Mouse (Mus musculus): ENCODE measurements around the gene Rab11fip4. TPM values are rescaled to one million over a fixed set of nuclear protein-coding genes. Genes with fewer than 3 reads are reported as not detected.

The Rab11fip4 gene
- polyA plus RNA-seq, 1 experiment: 12.2 TPM

DNA sequence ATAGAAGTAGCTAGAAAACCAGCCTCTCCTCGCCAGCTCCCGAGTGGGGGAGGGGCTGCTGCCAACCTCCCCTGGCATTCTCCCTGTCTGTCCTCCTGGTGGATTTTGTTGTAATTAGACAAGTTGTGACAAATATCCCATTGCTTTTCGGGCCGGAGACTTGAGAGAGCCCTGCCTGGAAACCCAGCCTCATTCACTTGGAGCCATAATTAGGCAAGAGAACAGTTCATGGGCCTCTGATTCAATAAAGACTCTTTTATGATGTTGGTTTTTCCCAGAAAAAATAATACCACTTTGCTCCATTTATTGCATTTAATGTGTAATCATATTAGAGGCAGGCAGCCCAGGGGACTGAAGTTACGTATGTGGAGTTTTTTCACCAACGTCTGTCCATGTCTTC lies 127.2 kb downstream of the Rab11fip4 start:
- H3K4me3 ChIP-seq (ENCODE audit: extremely low read depth, insufficient read depth, insufficient read length): no peak overlapping the region
- no peak overlapping the region for H3K27ac ChIP-seq (ENCODE audit: insufficient read depth, low read length)
- H3K36me3 ChIP-seq (ENCODE audit: control insufficient read depth, insufficient read depth, low read length): no peaks in the 10 kb centered on the region
- TF ChIP-seq POLR2A (IDR thresholded peaks at IDR 0.05; ENCODE audit: low read depth, low read length) (no peak), CTCF (IDR thresholded peaks at IDR 0.05; ENCODE audit: extremely low read depth, insufficient read depth, insufficient read length, insufficient replicate concordance) (no peak)
- H3K27me3 ChIP-seq (ENCODE audit: control insufficient read depth, insufficient read depth, low read length): 0 out of 2 replicates have a peak, but pooled peaks cover under 1% of the 10 kb centered on the region
- no peaks in the 10 kb centered on the region for H3K4me1 ChIP-seq (ENCODE audit: control insufficient read depth, insufficient read depth, insufficient read length)
- no peak for DNase-seq (ENCODE audit: low read depth in 1 of 2, low spot score in 2 of 2)
- WGBS: 91% methylated on average over 6 of the region's 6 CpGs

DNA sequence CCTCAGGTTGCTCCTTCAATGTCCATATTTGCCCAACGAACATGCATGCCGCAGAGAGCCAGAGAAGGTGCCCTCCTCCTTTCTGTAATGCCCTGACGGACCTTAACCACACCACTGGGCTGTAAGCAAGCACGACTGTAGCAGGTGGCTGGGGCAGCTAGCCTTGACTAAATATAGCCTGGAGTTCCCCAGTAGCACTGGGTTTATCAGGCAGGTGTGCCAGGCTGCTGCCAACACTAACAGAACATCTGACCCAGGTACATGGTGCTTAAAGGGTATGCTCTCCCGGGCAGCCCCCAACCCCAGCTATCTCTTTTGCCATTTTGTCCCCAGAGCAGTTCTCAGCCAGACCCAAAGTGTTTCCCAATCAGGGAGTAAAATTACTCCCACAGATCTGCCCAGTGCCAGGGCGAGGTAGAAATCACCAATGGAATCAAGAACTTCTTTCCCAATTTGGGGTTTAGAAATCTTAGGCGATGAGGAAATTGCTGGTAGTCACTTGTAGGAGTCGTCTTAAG lies 127.9 kb downstream of the Rab11fip4 start:
- no peak for DNase-seq (ENCODE audit: low read depth in 1 of 2, low spot score in 2 of 2)
- TF ChIP-seq CTCF (IDR thresholded peaks at IDR 0.05; ENCODE audit: extremely low read depth, insufficient read depth, insufficient read length, insufficient replicate concordance) (no peak), POLR2A (IDR thresholded peaks at IDR 0.05; ENCODE audit: low read depth, low read length) (no peak)
- no peaks in the 10 kb centered on the region for H3K27me3 ChIP-seq (ENCODE audit: control insufficient read depth, insufficient read depth, low read length)
- no peak overlapping the region for H3K27ac ChIP-seq (ENCODE audit: insufficient read depth, low read length)
- WGBS: 59% methylated on average over 8 of the region's 8 CpGs
- no peak overlapping the region for H3K4me3 ChIP-seq (ENCODE audit: extremely low read depth, insufficient read depth, insufficient read length)
- H3K36me3 ChIP-seq (ENCODE audit: control insufficient read depth, insufficient read depth, low read length): no peaks in the 10 kb centered on the region
- no peaks in the 10 kb centered on the region for H3K4me1 ChIP-seq (ENCODE audit: control insufficient read depth, insufficient read depth, insufficient read length)

DNA sequence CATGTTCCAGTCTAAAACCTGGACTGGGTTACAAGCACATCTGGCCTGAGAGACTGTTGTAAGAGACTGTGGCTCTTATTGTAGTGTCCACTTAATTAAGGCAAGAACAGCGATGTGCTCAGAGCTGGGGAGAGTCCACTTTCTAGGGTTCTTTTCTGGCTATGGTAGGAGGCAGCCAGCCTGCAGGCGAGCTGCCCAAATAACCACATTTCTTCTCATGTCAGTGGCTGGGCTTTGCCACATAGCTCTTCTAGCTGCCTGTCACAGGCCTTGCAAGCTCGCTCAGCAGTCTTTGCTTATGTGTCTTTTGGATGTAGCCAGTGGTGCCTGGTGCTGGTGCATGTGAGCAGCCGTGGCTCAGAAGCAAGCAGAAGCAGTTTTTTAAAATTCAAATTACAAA lies 129.7 kb downstream of the Rab11fip4 start:
- Histone ChIP-seq H3K27me3 (ENCODE audit: control insufficient read depth, insufficient read depth, low read length) (no peaks in the 10 kb centered on the region), H3K36me3 (ENCODE audit: control insufficient read depth, insufficient read depth, low read length) (no peaks in the 10 kb centered on the region), H3K4me3 (ENCODE audit: extremely low read depth, insufficient read depth, insufficient read length) (no peak overlapping the region), H3K27ac (ENCODE audit: insufficient read depth, low read length) (no peak overlapping the region), H3K4me1 (ENCODE audit: control insufficient read depth, insufficient read depth, insufficient read length) (no peaks in the 10 kb centered on the region)
- 84% methylated on average over 4 of the region's 4 CpGs for WGBS
- no peak for DNase-seq (ENCODE audit: low read depth in 1 of 2, low spot score in 2 of 2)
- TF ChIP-seq POLR2A (IDR thresholded peaks at IDR 0.05; ENCODE audit: low read depth, low read length): no peak
- TF ChIP-seq CTCF (IDR thresholded peaks at IDR 0.05; ENCODE audit: extremely low read depth, insufficient read depth, insufficient read length, insufficient replicate concordance): no peak

DNA sequence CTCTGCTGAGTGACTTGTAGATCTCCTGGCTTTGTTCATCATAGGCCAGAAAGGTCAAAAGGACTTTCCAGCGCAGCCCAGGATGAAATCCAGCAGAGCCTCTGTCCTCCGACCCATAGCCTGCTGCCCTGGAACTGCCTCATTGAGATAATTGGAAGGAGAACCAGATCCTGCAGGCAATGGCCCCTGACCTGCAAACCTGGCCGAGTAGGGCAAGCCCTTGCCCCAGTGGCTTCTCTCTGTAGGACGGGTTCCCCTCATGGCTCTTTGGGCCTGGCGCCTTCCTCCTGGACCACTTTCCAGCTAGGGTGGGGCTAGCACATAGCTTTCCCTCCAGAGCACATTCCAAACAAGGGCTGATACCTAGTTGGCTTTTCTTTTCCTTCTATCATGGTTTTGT lies 131.8 kb downstream of the Rab11fip4 start:
- TF ChIP-seq CTCF (IDR thresholded peaks at IDR 0.05; ENCODE audit: extremely low read depth, insufficient read depth, insufficient read length, insufficient replicate concordance) (no peak), POLR2A (IDR thresholded peaks at IDR 0.05; ENCODE audit: low read depth, low read length) (no peak)
- H3K27ac ChIP-seq (ENCODE audit: insufficient read depth, low read length): no peak overlapping the region
- DNase-seq (ENCODE audit: low read depth in 1 of 2, low spot score in 2 of 2): no peak
- H3K4me1 ChIP-seq (ENCODE audit: control insufficient read depth, insufficient read depth, insufficient read length): no peaks in the 10 kb centered on the region
- no peak overlapping the region for H3K4me3 ChIP-seq (ENCODE audit: extremely low read depth, insufficient read depth, insufficient read length)
- H3K36me3 ChIP-seq (ENCODE audit: control insufficient read depth, insufficient read depth, low read length): no peaks in the 10 kb centered on the region
- WGBS: 86% methylated on average over 5 of the region's 5 CpGs
- no peaks in the 10 kb centered on the region for H3K27me3 ChIP-seq (ENCODE audit: control insufficient read depth, insufficient read depth, low read length)

DNA sequence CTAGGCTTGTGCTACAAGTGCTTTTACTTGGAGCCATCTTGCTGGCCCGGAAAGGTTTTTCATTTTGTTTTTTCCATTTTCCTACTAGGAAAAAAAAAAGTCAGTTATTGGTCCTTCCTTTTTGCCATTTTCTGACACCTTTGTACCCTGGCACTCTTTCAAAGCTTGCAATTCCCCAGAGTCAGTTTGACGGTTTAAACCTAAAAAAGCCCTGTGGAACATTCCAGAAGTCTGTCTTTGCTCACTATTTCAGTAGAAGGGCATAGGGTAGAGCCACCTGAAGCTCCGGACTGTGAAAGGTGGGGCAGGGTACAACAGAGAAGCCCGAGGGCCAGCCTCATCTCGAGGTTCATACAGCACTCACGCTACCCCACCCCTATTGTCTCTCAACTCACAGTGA lies 134.0 kb downstream of the Rab11fip4 start:
- DNase-seq (ENCODE audit: low read depth in 1 of 2, low spot score in 2 of 2): no peak
- no peak for TF ChIP-seq CTCF (IDR thresholded peaks at IDR 0.05; ENCODE audit: extremely low read depth, insufficient read depth, insufficient read length, insufficient replicate concordance)
- TF ChIP-seq POLR2A (IDR thresholded peaks at IDR 0.05; ENCODE audit: low read depth, low read length): no peak

DNA sequence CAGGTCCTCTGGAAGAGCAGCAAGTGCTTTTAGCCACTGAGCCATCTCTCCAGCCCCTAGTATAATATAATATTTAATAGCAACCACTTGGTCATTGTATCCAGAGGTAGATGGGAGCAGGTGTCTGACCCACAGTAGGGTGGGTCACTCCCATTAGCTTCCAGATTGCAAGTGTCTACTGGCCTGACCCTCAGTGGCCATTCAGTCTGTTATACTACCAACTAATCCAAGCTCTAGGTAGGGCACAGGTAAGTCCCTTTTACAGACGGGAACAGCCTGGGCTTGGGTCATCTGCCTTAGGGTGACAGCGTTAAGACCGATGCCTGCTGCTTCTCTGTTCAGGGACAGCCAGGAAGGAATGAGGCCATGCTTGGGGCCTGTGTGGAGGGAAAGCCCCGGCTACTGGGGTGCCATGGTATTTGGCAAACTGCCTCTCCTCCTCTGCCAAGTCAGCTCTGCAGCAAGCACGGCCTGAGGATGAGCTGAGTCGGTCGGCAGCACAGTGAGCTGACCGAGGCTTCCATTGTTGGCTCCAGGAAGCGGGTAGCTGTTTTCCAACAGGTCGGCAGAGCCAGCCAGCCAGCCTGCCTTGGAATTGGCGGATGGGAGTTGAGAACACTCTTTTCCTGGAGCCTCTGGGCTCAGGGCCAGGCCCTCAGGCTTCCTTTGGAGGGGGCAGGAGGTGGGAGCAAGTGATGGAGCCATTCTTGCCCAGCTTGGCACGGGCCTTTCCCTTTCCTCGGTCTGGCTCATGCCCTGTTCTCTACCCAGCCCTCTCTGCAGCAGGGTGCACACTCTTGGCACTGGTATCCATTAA lies 138.4 kb downstream of the Rab11fip4 start:
- Histone ChIP-seq H3K4me1 (ENCODE audit: control insufficient read depth, insufficient read depth, insufficient read length) (no peaks in the 10 kb centered on the region), H3K27me3 (ENCODE audit: control insufficient read depth, insufficient read depth, low read length) (no peaks in the 10 kb centered on the region), H3K4me3 (ENCODE audit: extremely low read depth, insufficient read depth, insufficient read length) (no peak overlapping the region), H3K36me3 (ENCODE audit: control insufficient read depth, insufficient read depth, low read length) (no peaks in the 10 kb centered on the region), H3K27ac (ENCODE audit: insufficient read depth, low read length) (no peak overlapping the region)
- DNase-seq (ENCODE audit: low read depth in 1 of 2, low spot score in 2 of 2): no peak
- 83% methylated on average over 13 of the region's 13 CpGs for WGBS
- TF ChIP-seq CTCF (IDR thresholded peaks at IDR 0.05; ENCODE audit: extremely low read depth, insufficient read depth, insufficient read length, insufficient replicate concordance) (no peak), POLR2A (IDR thresholded peaks at IDR 0.05; ENCODE audit: low read depth, low read length) (no peak)

More for the DNA sequence above, 134.0 kb downstream of the Rab11fip4 start:
- Histone ChIP-seq H3K36me3 (ENCODE audit: control insufficient read depth, insufficient read depth, low read length) (no peaks in the 10 kb centered on the region), H3K27me3 (ENCODE audit: control insufficient read depth, insufficient read depth, low read length) (no peaks in the 10 kb centered on the region), H3K27ac (ENCODE audit: insufficient read depth, low read length) (no peak overlapping the region), H3K4me3 (ENCODE audit: extremely low read depth, insufficient read depth, insufficient read length) (no peak overlapping the region), H3K4me1 (ENCODE audit: control insufficient read depth, insufficient read depth, insufficient read length) (no peaks in the 10 kb centered on the region)
- 84% methylated on average over 6 of the region's 6 CpGs for WGBS

DNA sequence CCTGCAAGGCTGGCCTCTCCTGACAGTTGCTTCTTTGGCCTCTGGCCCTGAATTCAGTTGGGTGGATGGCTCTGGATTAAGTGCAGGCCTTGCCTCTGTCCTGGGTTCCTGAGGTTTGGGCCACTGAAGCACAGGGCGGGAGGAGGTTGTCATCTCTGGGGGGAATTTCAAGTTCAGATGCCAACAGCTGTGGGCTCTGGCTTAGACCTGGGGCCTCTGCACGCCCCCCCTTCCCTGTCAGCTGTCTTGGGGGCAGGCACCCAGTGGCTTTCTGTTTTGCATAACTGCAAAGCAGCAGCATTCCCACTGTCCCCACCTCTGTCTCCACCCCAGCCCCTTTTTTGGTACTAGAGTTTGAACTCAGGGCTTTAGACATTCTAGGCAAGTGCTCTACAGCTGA lies 139.4 kb downstream of the Rab11fip4 start:
- H3K27me3 ChIP-seq (ENCODE audit: control insufficient read depth, insufficient read depth, low read length): no peaks in the 10 kb centered on the region
- no peaks in the 10 kb centered on the region for H3K4me1 ChIP-seq (ENCODE audit: control insufficient read depth, insufficient read depth, insufficient read length)
- H3K36me3 ChIP-seq (ENCODE audit: control insufficient read depth, insufficient read depth, low read length): no peaks in the 10 kb centered on the region
- no peak overlapping the region for H3K27ac ChIP-seq (ENCODE audit: insufficient read depth, low read length)
- DNase-seq (ENCODE audit: low read depth in 1 of 2, low spot score in 2 of 2): no peak
- TF ChIP-seq CTCF (IDR thresholded peaks at IDR 0.05; ENCODE audit: extremely low read depth, insufficient read depth, insufficient read length, insufficient replicate concordance) (no peak), POLR2A (IDR thresholded peaks at IDR 0.05; ENCODE audit: low read depth, low read length) (no peak)
- H3K4me3 ChIP-seq (ENCODE audit: extremely low read depth, insufficient read depth, insufficient read length): no peak overlapping the region
- 72% methylated on average over 2 of the region's 2 CpGs for WGBS
